Mouse (Mus musculus): ENCODE measurements around the gene Adam22.
"Not testable (repeated sequence)": the region's sequence is repeated elsewhere in the genome, so short reads cannot be mapped to it uniquely, and the experiment has no call there.

The Adam22 gene

GRCm38 (mm10) chr5:8055721-8056129 is 312.2 kb downstream of the Adam22 start:
- DNase-seq: no peak

GRCm38 (mm10) chr5:8053827-8054226 is 314.1 kb downstream of the Adam22 start:
- DNase-seq: no peak

- no peak for DNase-seq
Measured at GRCm38 (mm10) chr5:8045855-8046254, 322.1 kb downstream of the Adam22 start, which contains the start of gene Sri. Gene Sri (plus strand): TSS chr5:8046078.

GRCm38 (mm10) chr5:8034596-8034995 is 333.4 kb downstream of the Adam22 start:
- not testable (repeated sequence) for DNase-seq

Data from layer of hippocampus, adult 9-11 months (tissue).